Mouse (Mus musculus) thymus, adult 2 months (tissue): ENCODE measurements around the gene Actr1a.

Experiments used
- CTCF ChIP-seq: fragments of 200-500 bp; IDR thresholded peaks from 2 replicates; pipeline ENCODE4 v1.5.1; 2012; ENCODE audit warnings: mild to moderate bottlenecking, control low read depth, low read length, moderate library complexity, borderline replicate concordance; ENCODE audit not compliant: control insufficient read depth, poor library complexity, insufficient read depth; ENCODE audit errors: extremely low read depth
- POLR2A ChIP-seq: fragments of 200-500 bp; IDR thresholded peaks from 2 replicates; pipeline ENCODE4 v1.6.1; 2012; ENCODE audit warnings: mild to moderate bottlenecking, low read length, control low read depth, moderate library complexity; ENCODE audit not compliant: control insufficient read depth, poor library complexity, insufficient read depth; ENCODE audit errors: extremely low read depth

- TF ChIP-seq CTCF (no peak), POLR2A (no peak)
Measured at GRCm38 (mm10) chr19:46396109-46396508, 561 bp upstream of the Actr1a start.
